Mouse (Mus musculus) embryonic facial prominence, embryonic 10.5 days (tissue): ENCODE measurements around the gene Gm20403. TPM values are rescaled to one million over a fixed set of nuclear protein-coding genes. Genes with fewer than 3 reads are reported as not detected.

Experiments used
- DNase-seq: peaks from one replicate; pipeline ENCODE4 v3.0.0-alpha.2; 2017; ENCODE audit warnings: low spot score
- H3K27ac ChIP-seq: fragments of 300-500 bp; sonication (generic); replicated peaks from 2 replicates; pipeline ENCODE4 v1.5.1; 2016; ENCODE audit warnings: mild to moderate bottlenecking
- H3K27me3 ChIP-seq: fragments of 300-500 bp; sonication (generic); replicated peaks from 2 replicates; pipeline ENCODE4 v1.6.1; 2016; ENCODE audit warnings: low read depth, mild to moderate bottlenecking; ENCODE audit not compliant: poor library complexity, severe bottlenecking
- H3K36me3 ChIP-seq: fragments of 300-500 bp; sonication (generic); replicated peaks from 2 replicates; pipeline ENCODE4 v1.6.1; 2016; ENCODE audit warnings: mild to moderate bottlenecking, moderate library complexity
- H3K4me1 ChIP-seq: fragments of 300-500 bp; sonication (generic); 2 replicates; pipeline ENCODE4 v1.6.1; 2016
- H3K4me3 ChIP-seq: fragments of 300-500 bp; sonication (generic); 2 replicates; pipeline ENCODE4 v1.5.1; 2016; ENCODE audit warnings: mild to moderate bottlenecking, moderate library complexity
- H3K9me3 ChIP-seq: fragments of 300-500 bp; sonication (generic); 2 replicates; pipeline ENCODE4 v1.6.1; 2016; ENCODE audit warnings: mild to moderate bottlenecking
- WGBS: fragments of 180-500 bp; shearing (Covaris S2); methylation state at CpG from one replicate; pipeline ENCODE4 v1.1.7; 2016; 5-methylcytosine and 5-hydroxymethylcytosine counted together
- polyA plus RNA-seq: library from polyadenylated mRNA; unstranded; fragments of >200 nt; fragmentation: Nextera tagmentation; extraction: Ambion mirVana; gene quantifications from 2 replicates; pipeline ENCODE4 v1.2.1, GENCODE M21; 2016

Gm20403 gene
- polyA plus RNA-seq, 1 experiment from 2014 or later, result not detected

DNA sequence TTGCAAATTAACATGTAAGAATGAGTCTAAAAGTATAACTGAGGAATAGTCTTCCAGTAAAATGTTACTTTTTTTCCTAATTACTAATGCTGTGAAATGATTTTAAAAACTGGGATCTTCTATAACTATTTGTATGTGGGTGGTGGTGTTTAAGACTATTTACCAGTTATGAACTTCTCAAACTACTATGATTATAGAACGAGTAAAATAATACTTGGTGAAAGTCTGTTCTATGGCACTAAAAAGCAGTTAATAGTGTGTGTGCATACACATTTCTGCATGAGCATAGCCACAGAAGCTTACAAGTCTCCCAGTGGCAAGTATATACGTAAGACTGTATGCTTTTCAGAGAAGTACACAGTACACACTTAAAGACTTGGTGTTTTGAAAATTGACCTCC is 827 bp upstream of the Gm20403 start:
- WGBS, result 89% methylated on average over 2 of the region's 2 CpGs
- H3K27me3 ChIP-seq, result no peaks in the 10 kb centered on the region
- peaks cover 10% of the 10 kb centered on the region for H3K36me3 ChIP-seq
- H3K9me3 ChIP-seq, result no peaks in the 10 kb centered on the region
- no peak overlapping the region for H3K4me3 ChIP-seq
- no peak overlapping the region for H3K27ac ChIP-seq
- DNase-seq, result no peak
- peaks cover 19% of the 10 kb centered on the region for H3K4me1 ChIP-seq

GRCm38 (mm10) chr12:54985257-54986051 is 875 bp downstream of the Gm20403 start:
- Histone ChIP-seq H3K9me3 (no peaks in the 10 kb centered on the region), H3K36me3 (peaks cover 22% of the 10 kb centered on the region), H3K27ac (peak overlapping the region; percentile 95), H3K4me3 (peak overlapping the region; percentile 97), H3K4me1 (peaks cover 28% of the 10 kb centered on the region), H3K27me3 (no peaks in the 10 kb centered on the region)
- DNase-seq, result peak; percentile 77
- WGBS, result under 1% methylated on average over 112 of the region's 117 CpGs

- peak; percentile 72 for DNase-seq
- no peaks in the 10 kb centered on the region for H3K27me3 ChIP-seq
- H3K9me3 ChIP-seq, result no peaks in the 10 kb centered on the region
- H3K27ac ChIP-seq, result peak overlapping the region; percentile 95
- peaks cover 28% of the 10 kb centered on the region for H3K4me1 ChIP-seq
- peak overlapping the region; percentile 97 for H3K4me3 ChIP-seq
- 2% methylated on average over 42 of the region's 42 CpGs for WGBS
- peaks cover 29% of the 10 kb centered on the region for H3K36me3 ChIP-seq
Observed at GRCm38 (mm10) chr12:54984701-54985256, 1.6 kb downstream of the Gm20403 start.

GRCm38 (mm10) chr12:54982935-54983715 is 3.2 kb downstream of the Gm20403 start:
- Histone ChIP-seq H3K27ac (no peak overlapping the region), H3K9me3 (no peaks in the 10 kb centered on the region), H3K36me3 (peaks cover 35% of the 10 kb centered on the region), H3K4me3 (no peak overlapping the region), H3K4me1 (peaks cover 28% of the 10 kb centered on the region), H3K27me3 (no peaks in the 10 kb centered on the region)
- no peak for DNase-seq
- 71% methylated on average over 7 of the region's 7 CpGs for WGBS

DNA sequence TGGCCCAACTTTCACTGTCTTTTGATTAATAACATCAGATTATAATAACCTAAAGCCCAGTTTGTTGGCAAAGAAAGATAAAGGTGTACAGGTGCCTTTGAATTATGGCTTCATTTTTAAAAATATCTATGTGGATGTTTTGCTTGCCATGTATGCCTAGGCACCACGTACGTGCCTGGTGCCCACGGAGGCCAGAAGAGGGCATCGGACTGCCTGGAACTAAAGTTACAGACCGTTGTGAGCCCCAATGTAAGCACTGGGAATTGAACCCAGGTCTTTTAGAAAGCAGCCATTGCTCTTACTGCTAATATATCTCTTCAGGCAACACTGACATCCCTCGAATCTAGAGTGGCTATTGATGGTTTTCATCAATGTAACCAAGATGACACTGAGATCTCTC is 4.4 kb downstream of the Gm20403 start:
- Histone ChIP-seq H3K4me1 (peaks cover 28% of the 10 kb centered on the region), H3K36me3 (peaks cover 38% of the 10 kb centered on the region), H3K4me3 (no peak overlapping the region), H3K27me3 (no peaks in the 10 kb centered on the region), H3K9me3 (no peaks in the 10 kb centered on the region), H3K27ac (no peak overlapping the region)
- WGBS, result 69% methylated on average over 6 of the region's 6 CpGs
- no peak for DNase-seq

DNA sequence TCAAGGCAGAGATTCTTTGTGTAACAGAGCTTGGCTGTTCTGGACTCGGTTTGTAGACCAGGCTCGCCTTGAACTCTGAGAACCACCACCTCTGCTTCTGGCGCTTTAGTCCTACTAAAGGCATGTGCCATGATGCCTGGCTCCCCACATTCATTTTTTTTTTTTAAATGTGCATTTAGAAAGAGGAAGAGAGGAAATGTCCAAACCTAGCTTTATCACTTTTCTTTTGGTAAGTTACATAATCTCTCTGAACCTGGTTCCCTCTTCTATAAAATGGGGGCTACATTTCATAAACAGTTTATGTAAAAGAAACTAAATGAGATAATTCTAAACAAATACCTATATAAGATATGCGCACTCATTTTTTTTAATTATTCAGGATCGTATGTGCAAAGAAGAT is 5.4 kb downstream of the Gm20403 start:
- peaks cover 28% of the 10 kb centered on the region for H3K4me1 ChIP-seq
- H3K27ac ChIP-seq, result no peak overlapping the region
- peaks cover 41% of the 10 kb centered on the region for H3K36me3 ChIP-seq
- H3K9me3 ChIP-seq, result no peaks in the 10 kb centered on the region
- 82% methylated on average over 5 of the region's 5 CpGs for WGBS
- no peaks in the 10 kb centered on the region for H3K27me3 ChIP-seq
- no peak for DNase-seq
- H3K4me3 ChIP-seq, result no peak overlapping the region

DNA sequence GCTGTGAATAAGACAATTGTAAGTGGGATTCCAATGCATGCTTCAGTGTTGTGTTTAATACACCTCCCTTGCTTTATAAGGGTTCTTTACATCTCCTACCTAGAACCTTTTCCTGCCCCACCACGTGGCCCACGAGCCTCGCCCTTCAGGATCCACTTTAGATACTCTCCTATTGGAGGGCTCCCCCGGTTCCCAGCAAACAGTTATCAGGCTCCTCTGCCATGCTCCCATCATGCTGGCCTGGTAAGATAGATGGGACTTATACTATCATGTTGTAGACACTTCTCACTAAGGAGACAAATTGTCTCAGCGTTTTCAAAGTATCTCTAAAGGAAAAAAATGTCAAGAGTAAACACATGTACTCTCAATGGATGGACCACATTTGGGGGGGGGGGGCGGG is 5.8 kb downstream of the Gm20403 start:
- DNase-seq, result no peak
- no peaks in the 10 kb centered on the region for H3K27me3 ChIP-seq
- H3K9me3 ChIP-seq, result no peaks in the 10 kb centered on the region

GRCm38 (mm10) chr12:54969033-54969432 is 17.3 kb downstream of the Gm20403 start:
- 85% methylated on average over 3 of the region's 3 CpGs for WGBS
- DNase-seq, result no peak
- Histone ChIP-seq H3K27ac (no peak overlapping the region), H3K9me3 (no peaks in the 10 kb centered on the region), H3K27me3 (no peaks in the 10 kb centered on the region), H3K4me1 (no peaks in the 10 kb centered on the region), H3K36me3 (peaks cover 92% of the 10 kb centered on the region), H3K4me3 (no peak overlapping the region)

More for the DNA sequence above, 5.8 kb downstream of the Gm20403 start:
- Histone ChIP-seq H3K4me1 (peaks cover 28% of the 10 kb centered on the region), H3K36me3 (peaks cover 43% of the 10 kb centered on the region), H3K4me3 (no peak overlapping the region), H3K27ac (no peak overlapping the region)
- 80% methylated on average over 6 of the region's 6 CpGs for WGBS

DNA sequence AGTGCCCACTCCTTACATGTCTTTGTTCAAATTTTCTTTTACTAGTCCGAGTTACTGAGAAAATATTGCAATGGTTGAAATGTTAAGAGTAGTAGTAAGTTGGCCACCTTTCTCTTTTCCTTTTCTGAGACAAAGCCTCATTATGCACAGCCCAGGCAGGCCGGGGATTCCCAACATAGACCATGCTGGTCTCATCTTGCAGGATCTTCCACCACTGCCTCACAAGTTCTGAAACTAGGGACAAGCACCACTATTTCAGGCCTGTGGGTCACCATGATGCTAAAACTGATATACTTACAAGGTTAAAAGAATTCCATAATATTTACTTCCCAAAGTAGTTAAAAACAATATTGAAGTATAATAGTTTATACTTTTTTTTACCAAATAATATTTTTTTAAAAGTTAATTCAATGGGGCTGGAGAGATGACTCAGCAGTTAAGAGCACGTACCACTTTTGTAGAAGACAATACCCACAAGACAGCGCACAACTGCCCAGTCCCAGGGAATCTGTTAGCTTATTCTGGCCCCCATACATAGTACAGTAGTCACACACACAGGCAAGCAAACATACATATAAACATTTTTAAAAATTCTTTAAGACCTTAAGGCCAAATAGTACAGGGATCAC is 20.7 kb downstream of the Gm20403 start:
- no peak for DNase-seq
- Histone ChIP-seq H3K4me1 (no peaks in the 10 kb centered on the region), H3K27ac (no peak overlapping the region), H3K36me3 (peaks cover 81% of the 10 kb centered on the region), H3K9me3 (no peaks in the 10 kb centered on the region), H3K4me3 (no peak overlapping the region), H3K27me3 (no peaks in the 10 kb centered on the region)
- 94% methylated on average over 4 of the region's 4 CpGs for whole genome bisulfite sequencing

GRCm38 (mm10) chr12:54959569-54959968 is 26.8 kb downstream of the Gm20403 start:
- H3K27ac ChIP-seq, result no peak overlapping the region

DNA sequence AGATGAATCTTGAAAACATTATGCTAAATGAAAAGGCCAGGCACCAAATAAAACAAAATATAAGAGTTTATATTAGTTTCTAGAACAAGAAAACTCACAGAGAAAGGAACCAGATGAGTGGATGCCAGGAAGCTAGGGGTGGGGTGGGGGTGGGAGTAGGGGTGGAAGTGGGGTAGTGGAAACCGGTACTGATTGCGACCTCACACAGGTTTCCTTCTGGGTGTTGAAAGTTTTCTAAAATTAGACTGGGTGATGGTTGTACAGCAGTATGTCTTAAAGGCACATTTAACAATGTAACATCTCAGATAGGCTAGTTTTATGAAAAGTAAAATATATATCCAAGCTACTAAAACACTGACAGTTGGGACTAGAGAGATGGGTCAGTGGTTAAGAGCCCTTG is 29.4 kb downstream of the Gm20403 start:
- no peak for DNase-seq
- no peaks in the 10 kb centered on the region for H3K9me3 ChIP-seq
- no peak overlapping the region for H3K27ac ChIP-seq
- H3K27me3 ChIP-seq, result no peaks in the 10 kb centered on the region
- H3K36me3 ChIP-seq, result peaks cover 43% of the 10 kb centered on the region
- WGBS, result 96% methylated on average over 2 of the region's 2 CpGs
- H3K4me1 ChIP-seq, result no peaks in the 10 kb centered on the region
- no peak overlapping the region for H3K4me3 ChIP-seq

More at GRCm38 (mm10) chr12:54959569-54959968, 26.8 kb downstream of the Gm20403 start:
- no peaks in the 10 kb centered on the region for H3K9me3 ChIP-seq
- DNase-seq, result no peak
- H3K36me3 ChIP-seq, result peaks cover 44% of the 10 kb centered on the region
- no peaks in the 10 kb centered on the region for H3K4me1 ChIP-seq
- 85% methylated on average over 2 of the region's 2 CpGs for whole genome bisulfite sequencing
- H3K27me3 ChIP-seq, result no peaks in the 10 kb centered on the region
- H3K4me3 ChIP-seq, result no peak overlapping the region

DNA sequence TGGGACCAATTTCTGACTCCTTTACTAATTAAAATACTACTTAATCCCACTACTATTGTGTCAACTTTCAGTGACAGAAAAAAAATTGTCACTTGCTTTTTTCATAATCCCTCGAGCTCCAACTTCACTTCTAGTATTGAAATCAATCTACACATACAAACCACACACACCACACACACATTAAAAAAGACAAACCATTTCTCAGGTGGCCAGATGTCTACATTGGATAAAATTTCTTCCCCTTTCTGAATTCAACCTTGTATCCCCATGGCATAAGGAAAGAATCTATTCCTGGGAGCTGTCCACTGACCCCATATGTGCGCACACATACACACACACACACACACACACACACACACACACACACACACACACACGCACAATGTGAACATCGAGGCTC is 29.9 kb downstream of the Gm20403 start:
- Histone ChIP-seq H3K27ac (no peak overlapping the region), H3K4me3 (no peak overlapping the region), H3K36me3 (peaks cover 45% of the 10 kb centered on the region), H3K27me3 (no peaks in the 10 kb centered on the region), H3K9me3 (no peaks in the 10 kb centered on the region), H3K4me1 (no peaks in the 10 kb centered on the region)
- WGBS, result 90% methylated on average over 4 of the region's 4 CpGs
- DNase-seq, result no peak
